Mouse (Mus musculus): Measurements from ENCODE around the gene Adam12.

GRCm38 (mm10) chr7:134240579-134240978, 8.6 kb upstream of the Adam12 start:
- no peak for TF ChIP-seq CTCF (IDR thresholded peaks at IDR 0.05; ENCODE audit: borderline replicate concordance, insufficient read depth, low read depth, low read length)
- no peak for TF ChIP-seq POLR2A (IDR thresholded peaks at IDR 0.05; ENCODE audit: borderline replicate concordance, insufficient read depth, low read length)

All from cerebellum, adult 2 months (tissue).